Mouse (Mus musculus): ENCODE data around the gene Slc3a2.

- TF ChIP-seq POLR2A (IDR thresholded peaks at IDR 0.05; ENCODE audit: insufficient read depth, low read depth, low read length) = no peak
- TF ChIP-seq CTCF (IDR thresholded peaks at IDR 0.05) = no peak
Observed at GRCm38 (mm10) chr19:8755652-8756051, 32.5 kb upstream of the Slc3a2 start.
